Mouse (Mus musculus): ENCODE measurements around the gene Erbb3. TPM values are rescaled to one million over a fixed set of nuclear protein-coding genes. Genes with fewer than 3 reads are reported as not detected.

Erbb3 gene
- total RNA-seq, 2 experiments from 2014 or later, result 7.7 to 9.0 TPM

DNA sequence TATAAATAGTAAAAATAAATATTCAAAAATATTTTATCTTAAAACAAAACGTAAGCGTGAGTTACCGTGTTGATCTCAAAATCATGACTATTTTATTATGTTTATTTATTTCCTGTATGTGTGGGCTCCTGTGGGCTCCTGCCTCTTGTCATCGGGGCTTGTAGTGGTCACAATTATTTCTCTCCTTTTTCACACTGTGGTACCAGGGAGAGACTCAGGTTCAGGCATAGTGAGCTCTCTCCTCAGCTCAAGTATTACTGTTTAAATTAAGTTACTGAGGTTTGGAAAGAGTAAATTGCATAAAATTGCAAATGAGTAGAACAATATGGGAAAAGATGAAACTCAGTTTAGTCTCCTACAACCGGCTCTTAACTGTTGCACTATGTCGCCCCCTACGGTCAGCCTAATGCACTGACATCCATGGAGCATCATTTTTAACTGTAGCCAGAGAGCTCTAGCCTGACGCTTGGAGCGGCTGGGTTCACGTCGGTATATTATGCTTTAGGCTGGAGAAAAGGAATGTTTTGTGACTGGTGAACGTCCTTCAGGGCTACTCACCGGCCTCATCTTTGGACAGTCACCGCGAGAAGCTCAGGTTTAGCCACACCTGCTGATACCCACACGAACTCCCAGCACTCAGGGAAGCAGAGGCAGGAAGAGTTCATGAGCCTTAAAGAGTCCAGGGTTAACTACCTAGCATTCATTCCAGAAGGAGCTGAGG is 23.1 kb upstream of the Erbb3 start:
- DNase-seq, result peak; percentile 76

DNA sequence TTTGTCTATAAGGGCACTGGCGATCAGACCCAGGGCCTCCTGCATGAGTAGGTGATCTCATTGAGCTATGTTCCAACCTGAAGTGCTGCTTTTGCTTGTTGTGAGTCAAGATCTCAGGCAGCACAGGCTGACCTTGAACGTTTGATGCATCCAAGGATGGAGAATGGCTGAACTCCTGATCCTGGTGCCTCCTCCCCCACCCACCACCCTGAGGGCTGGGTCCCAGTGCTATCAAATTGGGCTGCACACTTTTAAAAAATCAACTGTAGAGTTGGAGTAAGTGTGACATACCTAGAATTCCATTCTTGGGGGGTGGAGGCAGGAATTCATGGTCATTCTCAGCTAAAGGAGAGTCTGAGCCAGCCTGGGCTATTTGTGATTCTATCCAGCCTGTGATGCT is 17.0 kb upstream of the Erbb3 start:
- DNase-seq, result no peak

DNA sequence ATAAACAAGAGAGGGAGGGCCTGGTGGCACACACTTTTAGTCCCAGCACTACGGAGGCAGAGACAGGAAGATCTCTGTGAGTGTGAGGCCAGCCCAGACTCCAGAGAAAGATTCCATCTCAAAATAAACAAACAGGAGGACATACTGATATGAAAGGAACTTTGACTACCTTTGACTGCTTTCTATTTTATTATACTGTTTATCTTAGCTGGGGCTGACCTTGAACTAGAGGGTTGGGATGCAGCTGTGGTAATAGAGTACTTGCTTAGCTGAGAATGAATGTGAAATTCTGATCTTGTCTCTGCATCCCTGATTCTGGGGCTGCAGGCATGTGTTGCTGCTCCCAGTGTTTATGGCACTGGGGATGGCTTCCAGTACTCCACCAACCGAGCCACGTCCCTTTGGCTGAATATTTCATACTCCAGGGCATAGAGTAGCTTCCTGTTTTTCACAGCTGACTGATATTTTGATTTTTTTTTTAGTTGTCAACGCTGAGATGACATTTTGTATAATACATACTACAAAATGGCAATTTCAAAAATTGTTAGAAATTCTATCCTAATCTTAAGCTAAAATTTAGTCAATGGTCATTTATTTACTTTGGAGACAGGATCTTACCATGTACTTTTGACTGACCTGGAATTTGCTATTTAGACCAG is 13.1 kb upstream of the Erbb3 start:
- no peak for DNase-seq

DNA sequence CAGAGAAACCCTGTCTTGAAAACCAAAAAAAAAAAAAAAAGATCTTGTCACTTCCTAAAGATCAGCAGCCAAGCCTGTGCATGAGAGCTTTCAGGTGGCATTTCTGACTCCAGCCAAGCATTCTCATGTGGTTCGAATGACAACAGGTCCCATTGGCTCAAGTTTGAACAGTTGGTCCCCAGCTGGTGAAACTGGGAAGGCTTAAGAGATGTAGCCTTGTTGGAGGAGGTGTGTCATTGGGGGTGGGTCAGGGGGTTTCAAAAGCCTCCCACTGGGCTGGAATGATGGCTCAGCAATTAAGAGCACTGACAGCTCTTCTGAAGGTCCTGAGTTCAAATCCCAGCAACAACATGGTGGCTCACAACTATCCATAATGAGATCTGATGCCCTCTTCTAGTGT is 12.0 kb upstream of the Erbb3 start:
- DNase-seq, result no peak

DNA sequence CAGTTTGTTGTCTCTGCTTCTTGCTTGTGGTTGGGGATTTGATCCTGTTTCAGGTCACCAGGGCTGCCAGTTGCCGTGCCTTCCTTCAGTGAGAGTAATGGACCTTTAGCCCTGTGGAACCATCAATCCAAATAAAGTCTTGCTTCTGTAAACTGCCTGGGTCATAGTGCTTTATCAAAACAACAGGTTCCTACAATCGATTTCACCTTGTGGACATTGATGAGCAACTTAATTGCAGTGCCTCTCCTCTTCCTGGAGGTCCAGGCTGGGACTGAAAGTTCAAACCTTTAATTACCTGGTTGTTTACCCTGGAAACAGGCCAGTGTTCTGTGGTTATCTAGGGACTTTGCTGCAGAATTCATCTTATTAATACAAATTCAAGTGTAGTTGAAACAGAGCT is 9.0 kb upstream of the Erbb3 start:
- no peak for DNase-seq

DNA sequence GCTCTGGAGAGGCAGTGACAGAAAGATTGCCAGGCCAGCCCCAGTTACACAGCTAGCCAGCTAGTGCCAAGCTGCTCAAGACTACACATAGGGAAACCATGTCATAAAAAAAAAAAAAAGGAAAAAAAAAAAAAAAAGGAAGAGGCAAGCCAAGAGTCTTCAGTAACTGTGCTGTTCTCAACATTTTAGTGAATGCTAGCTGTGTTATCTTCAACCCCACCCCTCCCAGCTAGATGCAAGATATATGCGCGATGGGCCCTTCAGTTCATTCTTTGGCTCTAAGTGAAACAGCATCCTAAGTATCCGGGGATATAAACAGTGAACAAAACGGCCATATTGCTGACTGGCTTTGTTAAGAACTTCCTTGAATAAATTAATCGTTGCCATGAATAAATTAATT is 3.3 kb upstream of the Erbb3 start:
- DNase-seq, result no peak

DNA sequence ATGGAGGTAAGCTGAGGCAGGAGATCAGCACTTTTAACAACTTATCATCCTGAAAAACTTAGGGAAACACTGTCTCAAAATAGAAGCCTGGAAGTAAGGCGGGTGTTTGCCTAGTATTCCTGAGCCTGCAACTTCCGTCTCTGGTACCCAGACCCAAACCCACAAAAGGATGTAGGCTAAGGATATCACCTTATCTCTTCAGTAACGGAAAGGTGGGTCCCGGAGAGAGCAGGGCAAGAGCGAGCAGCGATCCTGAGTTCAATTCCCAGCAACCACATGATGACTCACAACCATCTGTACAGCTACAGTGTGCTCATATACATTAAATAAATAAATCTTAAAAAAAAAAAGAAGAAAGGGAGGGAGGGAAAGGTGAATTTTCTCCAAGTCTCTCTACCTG is 2.0 kb upstream of the Erbb3 start:
- no peak for DNase-seq

DNA sequence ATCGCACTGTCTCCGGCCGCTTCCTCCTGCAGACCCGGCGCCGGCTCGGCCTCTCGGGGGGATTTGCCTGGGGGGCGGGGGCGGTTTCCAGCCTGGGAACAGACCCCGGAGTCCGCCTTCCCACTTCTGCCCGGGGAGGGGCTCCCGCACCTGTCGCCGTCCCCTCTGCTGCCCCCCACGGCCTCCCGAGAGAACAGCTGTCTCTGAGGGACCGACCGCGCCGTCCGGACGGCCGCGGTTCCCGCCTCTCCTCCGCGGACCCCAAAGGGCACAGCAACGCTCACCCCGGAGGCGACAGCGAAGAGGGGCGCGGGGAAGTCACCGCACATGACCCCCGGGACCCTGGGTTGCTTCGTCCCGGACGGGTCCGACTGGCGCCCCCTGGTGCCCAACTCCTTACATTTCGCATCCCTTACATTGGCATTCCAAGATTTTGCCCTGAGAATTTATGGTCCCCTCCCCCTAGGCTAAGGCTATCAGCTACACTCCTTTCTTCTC is 790 bp upstream of the Erbb3 start:
- DNase-seq, result peak; percentile 70

DNA sequence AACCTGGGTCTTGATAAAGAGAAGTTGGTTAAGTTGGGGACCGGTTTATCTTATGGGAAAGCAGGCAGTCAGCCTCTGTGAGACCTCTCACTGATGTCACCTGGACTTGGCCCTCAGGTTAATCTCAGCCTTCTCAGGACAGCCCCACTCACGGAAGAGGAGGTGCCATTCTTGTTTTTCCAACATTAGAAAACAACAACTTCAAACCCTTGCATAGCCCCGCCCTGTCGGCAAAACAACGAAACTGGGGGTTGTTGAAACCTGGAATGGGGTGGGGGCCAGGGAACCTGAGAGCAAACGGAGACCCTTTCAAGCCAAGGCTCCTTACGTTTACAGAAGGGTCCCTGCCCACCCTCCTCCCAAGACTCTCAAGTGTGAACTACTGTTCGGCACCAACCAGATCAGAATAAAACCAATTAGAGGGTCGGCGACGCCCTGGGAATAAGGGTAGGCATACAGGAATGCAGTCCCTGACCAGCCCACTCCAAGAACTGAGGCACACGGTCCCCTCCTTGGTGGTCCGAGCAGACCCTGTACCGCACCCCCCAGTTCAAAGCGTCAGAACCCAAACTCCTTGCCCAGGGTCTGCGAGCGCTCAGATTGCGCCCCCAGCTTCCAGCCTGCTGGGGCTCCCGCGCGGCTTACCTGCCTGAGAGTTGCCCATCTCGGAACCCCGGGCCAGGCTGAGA is 533 bp downstream of the Erbb3 start:
- no peak for DNase-seq

DNA sequence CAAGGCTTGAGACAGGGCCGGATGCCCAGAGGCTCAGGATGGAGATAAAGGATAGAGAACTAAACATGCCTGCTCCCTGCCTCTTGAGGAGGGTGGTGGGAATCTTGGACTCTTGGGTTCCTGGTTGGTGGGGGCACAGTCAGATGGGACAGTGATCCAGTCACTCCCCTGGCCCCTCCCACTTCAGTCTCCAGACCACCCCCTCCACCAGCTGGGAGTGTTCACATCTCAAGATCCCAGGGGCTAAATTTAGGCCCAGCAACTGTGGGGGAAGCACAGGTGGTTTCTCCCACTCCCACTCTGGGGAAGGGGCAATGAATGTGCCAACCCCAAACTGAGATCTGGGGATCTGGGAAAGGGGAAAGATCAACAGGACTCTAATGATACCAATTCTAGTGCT is 1.3 kb downstream of the Erbb3 start:
- DNase-seq, result no peak

DNA sequence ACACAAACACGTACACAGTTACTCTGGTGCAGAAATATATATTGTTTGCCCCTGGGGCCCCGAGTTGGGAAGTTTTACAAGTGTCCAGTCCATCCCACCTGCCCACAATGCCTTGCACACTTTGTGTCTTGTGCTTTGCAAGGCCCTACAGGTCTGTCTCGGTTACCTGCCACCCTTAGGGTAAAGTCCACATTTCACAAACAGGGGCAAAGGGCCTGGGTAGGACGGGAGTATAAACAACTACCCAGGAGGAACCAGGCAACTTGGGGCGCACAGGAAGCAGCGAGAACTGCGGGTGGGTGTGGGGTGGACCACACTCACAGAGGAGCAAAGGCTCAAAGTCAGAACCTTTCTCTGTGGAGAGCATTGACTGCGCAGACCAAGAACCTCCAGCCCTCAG is 1.8 kb downstream of the Erbb3 start:
- no peak for DNase-seq

DNA sequence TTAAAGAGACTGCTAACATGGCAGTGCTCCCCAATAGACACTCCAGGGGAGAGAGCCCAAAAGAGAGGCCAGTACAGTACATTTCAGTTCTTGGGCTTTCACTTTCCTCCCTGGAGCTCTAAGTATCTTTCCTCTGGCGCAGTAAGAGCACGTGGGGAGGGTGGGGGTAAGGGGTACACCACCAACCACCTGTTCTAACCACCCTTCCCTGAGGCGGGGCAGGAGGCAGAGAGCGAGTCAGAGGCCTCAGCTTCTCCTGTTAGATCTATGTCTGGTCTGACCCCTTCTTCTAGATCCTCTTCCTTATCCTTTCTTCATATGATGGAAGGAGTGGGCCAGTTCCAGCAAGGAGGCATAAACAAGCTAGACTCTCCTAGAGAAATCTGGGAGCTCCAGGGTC is 2.3 kb downstream of the Erbb3 start:
- no peak for DNase-seq

DNA sequence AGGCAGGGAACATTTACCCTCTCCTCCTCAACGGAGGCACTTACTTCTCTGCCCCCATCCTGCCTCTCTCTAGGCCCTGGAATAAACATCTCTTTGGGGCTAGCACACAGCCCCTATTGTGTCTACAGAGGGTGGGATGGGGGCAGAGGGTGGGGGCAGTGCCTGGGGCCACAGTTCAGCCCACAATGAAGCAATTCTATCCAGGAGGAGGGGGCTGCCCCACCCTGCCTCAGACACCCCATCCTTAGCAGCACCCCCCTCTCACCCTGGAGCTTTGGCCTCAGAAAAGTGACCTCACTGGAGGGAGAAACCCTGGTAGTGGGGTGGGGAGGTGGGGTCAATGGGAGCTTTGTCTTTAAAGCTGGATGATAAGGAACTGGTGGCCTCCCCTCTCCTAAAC is 2.9 kb downstream of the Erbb3 start:
- DNase-seq, result no peak

DNA sequence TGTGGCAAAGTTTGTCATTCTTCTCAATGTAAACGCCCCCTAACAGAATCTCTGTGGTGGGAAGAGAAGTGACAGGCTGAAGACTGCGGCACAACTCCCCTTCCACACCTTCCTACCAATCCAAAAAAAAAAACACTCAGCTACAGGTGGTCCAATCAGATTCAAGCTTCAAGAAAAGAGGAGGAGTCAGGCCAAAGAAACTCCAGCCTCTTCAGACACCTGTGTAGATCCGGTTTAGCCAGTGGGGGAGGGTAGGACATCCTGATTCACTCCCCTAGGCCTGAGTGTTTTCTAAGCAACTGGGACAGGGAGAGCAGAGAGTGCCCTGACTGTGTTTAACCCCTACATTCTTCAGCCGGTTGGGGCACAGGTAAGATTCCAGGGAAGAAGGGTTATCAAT is 5.1 kb downstream of the Erbb3 start:
- no peak for DNase-seq

DNA sequence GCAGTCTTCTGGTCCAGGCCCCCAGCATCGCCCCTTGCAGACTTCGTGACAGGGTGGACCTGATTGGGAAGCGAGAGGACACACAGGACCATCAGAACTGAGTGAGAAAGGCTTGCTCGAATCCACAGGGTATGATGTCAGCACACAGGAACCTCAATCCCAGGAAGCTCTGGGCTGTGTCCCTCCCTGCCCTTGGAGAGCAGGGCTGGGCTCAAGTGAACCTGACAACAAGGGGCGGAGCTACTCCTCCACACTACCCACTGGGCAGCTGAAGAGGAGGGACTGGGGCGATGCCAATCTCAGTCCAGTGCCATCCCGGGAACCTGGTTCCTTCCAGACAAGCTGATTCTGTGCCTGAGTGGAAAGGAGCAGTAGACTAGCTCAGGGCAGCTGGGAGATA is 5.8 kb downstream of the Erbb3 start:
- peak; percentile 53 for DNase-seq

DNA sequence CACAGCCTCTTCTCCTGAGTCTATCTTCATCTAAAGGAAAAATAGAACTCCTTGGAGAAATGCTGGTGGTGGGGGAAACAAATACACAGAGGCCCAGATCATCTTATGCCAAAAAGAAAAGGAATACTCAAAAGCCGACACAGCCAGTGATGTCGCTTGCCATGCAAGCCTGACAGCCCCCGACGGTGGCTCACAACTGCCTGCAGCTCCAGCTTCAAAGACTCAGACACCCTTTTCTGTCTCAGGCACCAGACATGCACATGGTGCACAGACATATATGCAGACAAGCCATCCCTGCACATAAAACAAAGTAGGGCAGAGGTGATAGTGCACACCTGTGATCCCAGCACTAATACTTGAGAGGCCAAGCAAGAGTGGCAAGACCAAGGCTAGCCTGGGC is 9.7 kb downstream of the Erbb3 start:
- no peak for DNase-seq

DNA sequence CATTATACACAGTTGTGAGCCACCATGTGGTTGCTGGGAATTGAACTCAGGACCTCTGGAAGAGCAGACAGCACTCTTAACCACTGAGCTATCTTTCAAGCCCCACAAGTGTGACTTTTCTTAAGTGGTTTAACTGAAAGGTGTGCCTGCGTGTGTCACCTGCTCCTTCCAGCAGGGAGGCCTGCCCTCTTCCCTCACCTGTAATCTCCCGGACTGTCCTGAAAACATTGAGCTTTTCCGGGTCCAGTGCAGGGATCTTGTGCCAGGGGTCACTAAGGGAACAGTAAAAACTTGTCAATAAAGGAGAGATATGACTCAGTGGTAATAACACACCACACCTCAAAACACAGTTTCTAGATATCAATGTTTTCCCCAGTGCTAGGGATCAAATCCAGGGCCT is 10.2 kb downstream of the Erbb3 start:
- no peak for DNase-seq

DNA sequence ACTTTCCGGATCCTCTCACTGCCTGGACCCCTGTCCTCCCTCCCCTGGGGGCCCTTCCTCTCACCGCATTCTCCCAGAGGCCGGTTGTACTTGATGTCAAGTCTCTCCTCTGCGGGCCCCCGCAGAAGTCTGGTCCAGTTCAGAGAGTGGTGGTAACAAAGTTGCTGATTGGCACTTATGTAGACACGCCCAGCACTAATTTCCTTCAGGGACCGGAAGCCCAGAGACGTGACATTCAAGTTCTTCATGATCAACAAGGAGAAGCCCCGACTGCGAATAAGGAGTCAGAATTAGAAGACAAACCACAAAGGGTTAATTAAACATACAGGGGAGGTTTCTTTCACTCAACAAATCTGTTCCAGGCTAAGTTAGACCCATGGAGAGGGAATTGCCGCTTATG is 11.1 kb downstream of the Erbb3 start:
- no peak for DNase-seq

DNA sequence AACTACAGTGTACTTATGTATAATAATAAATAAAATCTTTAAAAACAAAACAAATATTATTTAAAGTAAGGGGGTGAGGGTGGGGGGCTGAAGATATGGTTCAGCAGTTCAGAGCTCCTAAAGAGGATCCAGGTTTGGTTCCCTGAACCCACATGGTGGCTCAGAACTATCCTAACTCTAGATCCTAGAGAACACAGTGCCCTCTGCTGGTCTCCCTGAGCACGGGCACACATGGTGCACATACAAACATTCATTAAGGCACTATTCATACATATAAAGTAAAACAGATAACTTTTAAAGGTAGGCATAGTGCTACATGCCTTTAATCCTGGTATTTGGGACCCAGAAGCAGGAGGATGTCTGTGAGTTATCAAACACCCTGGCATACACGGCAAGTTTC is 14.4 kb downstream of the Erbb3 start:
- no peak for DNase-seq

DNA sequence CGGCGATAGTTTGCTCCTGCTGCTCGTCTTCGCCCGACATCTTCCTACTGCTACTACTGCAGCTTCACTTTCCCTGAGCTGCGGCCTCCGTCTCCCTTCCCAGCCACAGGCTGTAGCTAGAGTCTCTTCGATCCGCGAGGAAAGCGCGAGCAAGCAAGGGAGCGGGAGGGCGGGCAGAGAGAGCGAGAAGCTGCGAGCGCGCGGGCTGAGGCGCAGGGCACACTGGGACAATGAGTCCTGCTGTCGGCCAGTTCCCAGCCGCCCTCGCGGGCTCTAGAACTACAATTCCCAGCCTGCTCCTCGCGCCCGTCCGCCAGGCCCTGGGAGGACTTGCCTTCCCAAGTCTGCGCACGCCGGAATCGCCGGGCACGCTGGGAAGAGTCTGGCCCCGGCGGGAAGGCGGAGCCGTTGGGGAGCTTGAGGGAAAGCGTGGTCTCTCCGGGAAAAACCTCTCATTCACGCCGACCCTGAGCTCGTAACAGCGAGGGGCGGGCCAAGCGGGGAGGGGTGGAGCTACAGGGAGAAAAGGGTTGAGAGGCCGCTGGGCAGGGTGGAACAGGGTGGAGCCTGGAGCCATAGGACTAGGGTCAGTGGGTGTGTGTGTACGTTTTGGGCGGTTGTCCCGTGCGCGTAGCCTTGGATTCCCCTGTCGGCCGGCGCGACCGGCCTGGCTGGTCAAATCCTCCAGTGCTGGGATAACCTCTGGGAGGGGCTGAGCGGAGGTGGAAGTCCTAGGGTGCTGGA is 23.5 kb downstream of the Erbb3 start, which contains the start of gene Pa2g4:
Pa2g4 (minus strand) TSS at position 200 of the 744 bp plus-strand sequence.
- peak; percentile 96 for DNase-seq

DNA sequence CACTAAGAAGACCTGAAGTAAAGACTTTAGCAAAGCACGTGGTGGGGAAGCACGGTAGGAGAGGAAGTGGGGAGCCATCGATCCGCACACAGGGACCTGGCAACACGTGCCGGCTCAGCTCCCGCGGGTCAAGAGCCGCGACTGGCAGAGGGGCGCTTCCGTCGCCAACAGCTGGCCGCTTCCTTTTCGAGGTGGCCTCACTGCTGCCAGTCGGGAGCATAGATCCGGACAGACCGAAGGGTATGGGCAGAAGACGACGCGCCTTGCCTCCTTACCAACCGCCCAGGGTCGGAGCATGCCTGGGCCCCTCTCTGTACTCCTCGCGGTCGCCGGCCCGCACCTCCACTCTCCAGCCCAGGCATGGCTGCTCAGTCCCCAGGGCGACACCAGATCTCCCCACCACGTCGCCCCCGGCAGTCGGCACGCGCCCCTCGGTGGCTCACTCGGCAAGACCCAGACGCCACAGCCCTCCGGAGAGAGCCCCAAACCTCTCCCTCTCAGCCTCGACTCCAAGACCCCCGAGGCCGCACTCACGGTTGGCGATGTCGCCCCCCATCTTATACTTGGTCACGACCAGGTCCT is 24.2 kb downstream of the Erbb3 start:
- peak; percentile 40 for DNase-seq

DNA sequence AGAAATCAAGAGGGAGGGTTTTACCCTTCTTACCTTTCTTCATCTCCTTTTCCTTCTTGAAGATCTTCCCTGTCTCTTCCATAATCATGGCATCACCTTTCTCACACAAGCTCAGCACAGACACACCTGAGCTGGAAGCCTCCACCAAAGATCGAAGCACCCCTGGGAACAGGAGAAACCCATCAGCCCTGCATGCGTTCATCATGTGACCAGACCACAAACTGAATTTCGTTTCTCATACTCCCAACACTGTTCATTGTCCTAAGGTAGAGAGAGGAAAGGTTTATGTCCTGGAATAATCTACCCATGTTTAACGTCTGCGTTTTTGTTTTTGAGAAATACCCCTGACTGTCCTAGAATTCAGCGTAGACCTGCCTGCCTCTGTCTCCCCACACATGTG is 25.9 kb downstream of the Erbb3 start:
- DNase-seq, result no peak

All from gastrocnemius, postnatal 10 days (tissue).